In the genomic region with DNA sequence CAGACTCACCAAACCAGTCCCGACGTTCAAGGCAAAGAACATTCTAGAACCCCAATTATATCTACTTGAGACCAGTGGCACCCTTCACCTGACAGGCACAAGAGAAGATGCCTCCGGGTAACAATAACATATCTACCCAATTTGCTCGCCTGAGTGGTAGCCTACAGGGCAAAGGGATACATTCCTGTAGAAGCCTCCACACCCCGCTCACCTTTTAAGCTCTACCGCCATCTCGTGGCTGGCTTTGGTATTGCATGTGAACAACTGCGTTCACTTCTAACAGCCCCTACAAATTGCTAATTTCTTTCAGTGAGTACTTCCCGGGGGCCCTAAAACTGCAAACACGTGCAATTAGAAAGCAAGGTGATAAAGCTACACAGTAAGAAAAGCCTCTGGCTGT, we compare ENCODE assay signal across 9 mouse cellular contexts.
DNase-seq lines count a peak whose midpoint lies in the region; ATAC-seq and TF ChIP-seq lines count a peak whose summit lies in the region.
"Had no signal": no experiment of that assay in that cellular context is flagged by ENCODE, and none has a peak within 500 bp of the region (broad histone marks: within the 10 kb centered on the region; RNA-seq: fewer than 3 reads in every experiment).

No protein-coding gene starts in this region.

- peak; percentile 65; the same call in 1 of the 2 replicates for ATAC-seq in embryonic facial prominence, embryonic 11.5 days (replicated peaks; ENCODE audit: insufficient number of reproducible peaks, low FRiP score, low TSS enrichment, low read depth)
- ATAC-seq in neutrophil, adult 5-6 weeks (ENCODE audit: extremely low read depth, insufficient number of reproducible peaks, low FRiP score, poor library complexity, severe bottlenecking) = peak; percentile 46; the same call in 1 of the 2 replicates

- H3K27ac ChIP-seq in embryonic facial prominence, embryonic 11.5 days (replicated peaks; ENCODE audit: low read depth, low read length) = no peak overlapping the region
- H3K27ac ChIP-seq: embryonic facial prominence, embryonic 12.5 days had no signal

- no peaks in the 10 kb centered on the region for H3K36me3 ChIP-seq in C2C12 (ENCODE audit: control insufficient read depth, insufficient read depth)
- no peaks in the 10 kb centered on the region for H3K36me3 ChIP-seq in embryonic facial prominence, embryonic 11.5 days (replicated peaks; ENCODE audit: control insufficient read depth, insufficient read depth, low read depth, low read length)
- H3K36me3 ChIP-seq: embryonic facial prominence, embryonic 12.5 days had no signal

- no peaks in the 10 kb centered on the region for H3K79me3 ChIP-seq in C2C12 (ENCODE audit: low read depth)

- H3K4me2 ChIP-seq in embryonic facial prominence, embryonic 11.5 days (ENCODE audit: low read depth, low read length) = no peak overlapping the region
- H3K4me2 ChIP-seq: embryonic facial prominence, embryonic 12.5 days had no signal

- no peak overlapping the region for H3ac ChIP-seq in C2C12 (ENCODE audit: control insufficient read depth, insufficient read length, low read depth)

- H3K9ac ChIP-seq in embryonic facial prominence, embryonic 11.5 days (replicated peaks; ENCODE audit: low read length) = no peak overlapping the region
- H3K9ac ChIP-seq: embryonic facial prominence, embryonic 12.5 days had no signal

- no peaks in the 10 kb centered on the region for H3K9me3 ChIP-seq in embryonic facial prominence, embryonic 11.5 days (replicated peaks; ENCODE audit: control insufficient read depth, low read length)
- H3K9me3 ChIP-seq: embryonic facial prominence, embryonic 12.5 days had no signal

- no peaks in the 10 kb centered on the region for H3K27me3 ChIP-seq in C2C12 (ENCODE audit: control insufficient read depth, insufficient read depth, insufficient read length)
- H3K27me3 ChIP-seq in embryonic facial prominence, embryonic 11.5 days (ENCODE audit: control insufficient read depth, insufficient read depth, low read length) = no peaks in the 10 kb centered on the region
- H3K27me3 ChIP-seq: embryonic facial prominence, embryonic 12.5 days had no signal

- 23% methylated on average over 10 of the region's 10 CpGs for WGBS in embryonic facial prominence, embryonic 11.5 days

- peak; percentile 77 to 80 for DNase-seq in adrenal gland, postnatal 36 days
- DNase-seq in embryonic facial prominence, embryonic 11.5 days (ENCODE audit: low spot score) = peak; percentile 88
- peak; percentile 31 to 68 for DNase-seq in heart, adult 9 months (ENCODE audit: low spot score in 2 of 2)
- DNase-seq in kidney, postnatal 10 days = peak; percentile 92
- peak; percentile 73 to 75 for DNase-seq in lung, adult 18-20 months
- peak; percentile 82 for DNase-seq in testis, postnatal 14 days (ENCODE audit: low spot score)

- H3K4me1 ChIP-seq in embryonic facial prominence, embryonic 11.5 days (ENCODE audit: control insufficient read depth, insufficient read depth, low read length) = no peaks in the 10 kb centered on the region
- H3K4me1 ChIP-seq: embryonic facial prominence, embryonic 12.5 days had no signal

- no peaks in the 10 kb centered on the region for H3K79me2 ChIP-seq in C2C12 (ENCODE audit: control insufficient read depth, insufficient read depth)

- TF ChIP-seq CTCF in C2C12 (IDR thresholded peaks at IDR 0.05; ENCODE audit: control insufficient read depth, insufficient read depth, insufficient read length) = peak; percentile 36

- H3K4me3 ChIP-seq in C2C12 (ENCODE audit: insufficient read depth, poor library complexity, severe bottlenecking) = no peak overlapping the region
- no peak overlapping the region for H3K4me3 ChIP-seq in embryonic facial prominence, embryonic 11.5 days (ENCODE audit: low read depth, low read length)
- H3K4me3 ChIP-seq: embryonic facial prominence, embryonic 12.5 days had no signal

TF ChIP-seq in C2C12, 6 proteins besides CTCF, POLR2A, EP300 and RAD21:
- TF ChIP-seq MAX (IDR thresholded peaks at IDR 0.05) (no peak), USF1 (IDR thresholded peaks at IDR 0.05; ENCODE audit: low read depth) (no peak)
TF ChIP-seq in C2C12: peak in this region for 0.
